Mouse (Mus musculus) heart, postnatal 0 days (tissue): ENCODE results near the gene Gm11938.

Source experiments
- CTCF ChIP-seq: IDR thresholded peaks from 2 replicates; pipeline ENCODE4 v1.5.1; 2016; ENCODE audit warnings: antibody characterized with exemption, control low read depth, low read depth
- EP300 ChIP-seq: IDR thresholded peaks from 2 replicates; pipeline ENCODE4 v1.6.1; 2016; ENCODE audit warnings: antibody characterized with exemption, low read depth

DNA sequence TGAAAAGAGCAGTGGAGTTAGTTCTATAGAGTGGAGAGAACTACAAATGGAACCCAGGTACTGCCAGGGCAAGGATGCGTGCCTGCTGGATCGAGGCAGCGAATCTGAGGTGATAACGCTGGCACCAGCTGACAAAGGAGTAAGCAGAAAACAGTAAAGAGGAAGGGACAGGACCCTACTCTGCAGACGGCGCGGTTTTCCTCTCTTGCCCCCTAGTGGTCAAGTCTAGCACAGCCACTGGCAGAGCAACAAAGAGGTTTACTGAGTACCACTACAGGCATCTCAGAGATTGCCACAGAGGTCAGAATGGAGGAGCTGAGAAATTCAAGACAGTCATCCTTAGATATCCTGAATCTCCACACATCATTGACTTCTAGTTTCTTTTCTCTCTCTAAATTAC lies 29.0 kb downstream of the Gm11938 start:
- peak; percentile 86 for TF ChIP-seq CTCF
- no peak for TF ChIP-seq EP300
